Mouse (Mus musculus): ENCODE measurements at regions not wholly inside any gene's neighbourhood (a gene's known extent, or its start where the extent isn't known, plus 50 kb on each side); places are given as distances from the start of the nearest gene placed in this dataset.

DNA sequence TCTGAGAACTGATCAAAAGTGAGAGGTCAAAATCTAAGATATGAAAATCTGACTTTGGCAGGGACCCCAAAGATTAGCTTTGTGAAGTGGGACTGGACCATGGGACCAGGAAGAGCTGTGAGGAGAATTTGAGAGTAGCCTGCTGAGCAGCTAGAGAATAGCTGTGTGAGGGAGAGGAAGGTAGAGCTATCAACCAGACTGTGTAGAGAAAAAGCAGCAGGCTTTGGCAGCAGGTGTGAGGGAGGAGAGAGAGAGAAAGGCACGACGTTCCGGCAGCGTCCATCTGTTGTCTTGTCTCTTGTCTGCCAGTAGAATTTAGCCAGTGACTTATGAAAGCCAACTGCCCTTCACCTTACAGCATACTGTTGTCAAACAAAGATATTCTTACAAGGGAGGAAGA lies 412.1 kb downstream of the Slitrk2 start:
- DNase-seq, result peak; percentile 51

DNA sequence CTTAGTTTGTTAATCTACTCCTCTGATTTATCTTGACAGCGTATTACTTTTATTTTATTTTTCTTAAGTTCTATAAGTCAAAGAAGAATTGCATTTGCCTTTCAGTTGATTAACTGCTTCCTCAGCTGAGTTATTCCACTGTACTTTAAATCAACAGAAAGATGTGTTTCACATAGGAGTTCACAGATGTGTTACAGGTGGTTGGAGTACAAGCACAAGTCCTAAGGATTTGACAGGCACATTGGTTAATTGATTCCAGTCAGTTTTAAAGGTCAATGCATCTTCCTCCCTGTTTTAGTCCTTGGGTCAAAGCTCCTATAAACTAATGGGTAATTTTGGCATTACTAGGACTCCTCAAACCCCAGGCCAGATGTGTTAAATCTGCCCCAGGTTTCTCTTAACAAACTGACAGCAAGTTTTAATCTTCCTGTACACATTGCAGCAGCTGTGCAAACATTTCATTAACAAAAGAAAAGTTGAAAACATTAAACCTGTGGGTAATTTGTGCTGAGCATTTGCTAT lies 413.5 kb downstream of the Slitrk2 start:
- no peak for DNase-seq

DNA sequence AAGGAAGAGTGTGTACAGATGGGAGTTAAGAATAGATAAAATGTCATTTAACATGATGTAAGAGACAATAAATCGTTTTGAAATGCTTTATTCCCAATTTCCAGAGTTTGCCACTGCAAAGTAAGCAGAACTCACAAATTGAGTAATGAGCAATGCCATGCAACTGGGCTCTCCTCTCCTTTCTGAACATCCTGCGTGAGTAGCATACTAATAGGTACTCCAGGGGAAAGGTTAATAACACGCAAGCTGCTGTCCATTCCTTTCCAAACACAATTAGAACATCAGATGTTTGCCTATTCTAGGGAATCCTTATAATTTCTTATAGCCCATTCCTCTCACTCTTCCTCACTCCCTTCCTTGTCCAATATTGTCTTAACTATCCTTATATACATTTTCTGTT lies 443.3 kb downstream of the Slitrk2 start:
- DNase-seq, result no peak

Measured in layer of hippocampus, adult 9-11 months (tissue).